Mouse (Mus musculus): Measurements from ENCODE around the gene Cnpy3. TPM values are rescaled to one million over a fixed set of nuclear protein-coding genes. Genes with fewer than 3 reads are reported as not detected.

Cnpy3 gene
- total RNA-seq, 4 experiments from 2014 or later: 66.8 to 75.9 (median 71.0) TPM

Other genes with a start within 250 kb of the Cnpy3 start
- gene Cul9, start 205.8 kb downstream of the Cnpy3 start, total RNA-seq (2022): 10 to 100 TPM; 62.1 to 68.2 (median 66.4) TPM
- 10 to 100 TPM; 57.3 to 61.0 (median 60.6) TPM for gene Srf, start 196.0 kb downstream of the Cnpy3 start, total RNA-seq (2022)
- 10 to 100 TPM; 11.2 to 12.9 (median 11.8) TPM for gene Ptk7, start 122.7 kb downstream of the Cnpy3 start, total RNA-seq (2022)
- gene Klc4, start 106.2 kb downstream of the Cnpy3 start, total RNA-seq (2022): 10 to 100 TPM; 20.8 to 23.4 (median 22.5) TPM
- 10 to 100 TPM; 54.2 to 66.0 (median 59.1) TPM for gene Mrpl2, start 106.0 kb downstream of the Cnpy3 start, total RNA-seq (2022)
- gene Cul7, start 101.9 kb downstream of the Cnpy3 start, total RNA-seq (2022): 10 to 100 TPM; 28.0 to 33.6 (median 32.5) TPM
- gene Rrp36, start 77.9 kb downstream of the Cnpy3 start, total RNA-seq (2022): 10 to 100 TPM; 16.6 to 19.3 (median 17.9) TPM
- gene Mea1, start 73.4 kb downstream of the Cnpy3 start, total RNA-seq (2022): 100 to 1,000 TPM; 108 to 117 (median 113) TPM
- gene Klhdc3, start 71.3 kb downstream of the Cnpy3 start, total RNA-seq (2022): 100 to 1,000 TPM; 175 to 193 (median 189) TPM
- gene Ppp2r5d, start 47.1 kb downstream of the Cnpy3 start, total RNA-seq (2022): 10 to 100 TPM; 90.0 to 95.9 (median 92.0) TPM
- 10 to 100 TPM; 43.0 to 46.5 (median 45.4) TPM for gene Pex6, start 40.8 kb downstream of the Cnpy3 start, total RNA-seq (2022)
- under 1 TPM in 3 of 4 experiments, not detected in 1; 0.43 to 0.74 (median 0.63) TPM for gene Gnmt, start 23.0 kb downstream of the Cnpy3 start, total RNA-seq (2022)
- under 1 TPM in 2 of 4 experiments, not detected in 2; 0.28 to 0.46 TPM for gene Ptcra, start 11.5 kb upstream of the Cnpy3 start, total RNA-seq (2022)
- gene 2310039H08Rik, start 20.4 kb upstream of the Cnpy3 start, total RNA-seq (2022): 1 to 10 TPM; 6.4 to 6.9 (median 6.7) TPM
- gene Rpl7l1, start 30.5 kb upstream of the Cnpy3 start, total RNA-seq (2022): 10 to 100 TPM; 39.0 to 54.3 (median 41.4) TPM
- 10 to 100 TPM; 54.4 to 63.1 (median 59.4) TPM for gene Bicral, start 106.3 kb upstream of the Cnpy3 start, total RNA-seq (2022)
- gene Tbcc, start 138.5 kb upstream of the Cnpy3 start, total RNA-seq (2022): 10 to 100 TPM; 26.1 to 38.4 (median 32.5) TPM
- under 1 TPM in 1 of 4 experiments, not detected in 3; 0.13 TPM for gene Prph2, start 158.2 kb upstream of the Cnpy3 start, total RNA-seq (2022)